In the genomic region with DNA sequence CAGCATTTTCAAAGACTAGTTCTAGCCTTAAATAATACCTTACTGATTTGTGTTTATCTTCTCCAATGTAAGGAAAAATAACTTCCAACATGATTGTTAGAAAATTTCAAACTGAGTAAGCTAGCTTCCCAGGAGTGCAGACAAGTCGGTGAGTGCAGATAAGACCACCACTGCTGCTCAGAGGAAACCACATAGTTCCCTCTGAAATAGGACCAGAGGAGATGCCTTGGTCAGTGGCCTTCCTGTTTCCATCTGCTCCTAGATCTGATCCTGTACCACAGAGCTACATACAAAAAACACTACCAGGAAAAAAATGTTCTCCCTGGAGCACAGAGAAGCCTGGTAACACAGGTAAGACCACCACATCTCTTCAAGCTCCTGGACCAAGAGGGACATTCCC, we compare ENCODE assay signal across 41 mouse cellular contexts. TPM values are rescaled to one million over a fixed set of nuclear protein-coding genes. Genes with fewer than 3 reads are reported as not detected.
"Had no signal": no experiment of that assay in that cellular context is flagged by ENCODE, and none has a peak within 500 bp of the region (broad histone marks: within the 10 kb centered on the region; RNA-seq: fewer than 3 reads in every experiment).

No protein-coding gene starts in this region.

- H3K9ac ChIP-seq: heart, embryonic 13.5 days; heart, embryonic 15.5 days; hindbrain, embryonic 13.5 days; hindbrain, embryonic 15.5 days; kidney, embryonic 15.5 days; limb, embryonic 13.5 days; limb, embryonic 15.5 days; liver, embryonic 12.5 days; liver, embryonic 14.5 days had no signal

- H3K9me3 ChIP-seq: heart, embryonic 13.5 days; heart, embryonic 15.5 days; hindbrain, embryonic 13.5 days; hindbrain, embryonic 15.5 days; kidney, embryonic 15.5 days; limb, embryonic 13.5 days; limb, embryonic 15.5 days; liver, embryonic 12.5 days had no signal

- ATAC-seq: hindbrain, postnatal 0 days; intestine, embryonic 16.5 days; liver, embryonic 12.5 days had no signal

- H3K27ac ChIP-seq: heart, adult 2 months; heart, embryonic 13.5 days; heart, embryonic 15.5 days; hindbrain, embryonic 13.5 days; hindbrain, embryonic 15.5 days; hindbrain, postnatal 0 days; kidney, embryonic 15.5 days; kidney, postnatal 0 days; limb, embryonic 13.5 days; limb, embryonic 15.5 days; liver, embryonic 12.5 days; liver, embryonic 14.5 days had no signal

- H3K27me3 ChIP-seq: heart, embryonic 13.5 days; heart, embryonic 15.5 days; hindbrain, embryonic 13.5 days; hindbrain, embryonic 15.5 days; kidney, embryonic 15.5 days; limb, embryonic 13.5 days; limb, embryonic 15.5 days; liver, embryonic 12.5 days had no signal

- H3K36me3 ChIP-seq: heart, embryonic 13.5 days; heart, embryonic 15.5 days; hindbrain, embryonic 13.5 days; hindbrain, embryonic 15.5 days; kidney, embryonic 15.5 days; limb, embryonic 13.5 days; limb, embryonic 15.5 days; liver, embryonic 12.5 days had no signal

- H3K4me1 ChIP-seq: heart, embryonic 13.5 days; heart, embryonic 15.5 days; hindbrain, embryonic 13.5 days; hindbrain, embryonic 15.5 days; kidney, embryonic 15.5 days; limb, embryonic 13.5 days; limb, embryonic 15.5 days; liver, embryonic 12.5 days had no signal

- H3K4me2 ChIP-seq: heart, embryonic 11.5 days; heart, embryonic 13.5 days; heart, embryonic 15.5 days; hindbrain, embryonic 13.5 days; hindbrain, embryonic 15.5 days; kidney, embryonic 15.5 days; limb, embryonic 13.5 days; limb, embryonic 15.5 days; liver, embryonic 12.5 days had no signal

- H3K4me3 ChIP-seq: heart, adult 2 months; heart, embryonic 13.5 days; heart, embryonic 15.5 days; hindbrain, embryonic 13.5 days; hindbrain, embryonic 15.5 days; kidney, embryonic 15.5 days; limb, embryonic 13.5 days; limb, embryonic 15.5 days; liver, embryonic 12.5 days had no signal

- DNase-seq: gastrocnemius, postnatal 14 days; heart, adult 2 months; heart, postnatal 14 days; heart, postnatal 36 days; kidney, adult 18-20 months; kidney, adult 8-10 months; kidney, postnatal 14 days; kidney, postnatal 36 days; layer of hippocampus, adult 9-11 months; layer of hippocampus, postnatal 36 days; left cerebral cortex, postnatal 4 days had no signal

RNA-seq across cellular contexts. Expression of a gene that starts 10.4 kb away (rescaled TPM):
- total RNA-seq: gastrocnemius, adult 18-20 months; gastrocnemius, adult 8-10 months; gastrocnemius, postnatal 14 days; gastrocnemius, postnatal 4 days; granulocyte monocyte progenitor cell, adult 5-6 weeks; heart, adult 2 months; heart, postnatal 14 days; heart, postnatal 36 days; layer of hippocampus, adult 18-20 months; layer of hippocampus, adult 8-10 months; layer of hippocampus, postnatal 14 days; layer of hippocampus, postnatal 36 days; left cerebral cortex, adult 18-20 months; left cerebral cortex, adult 8-10 months; left cerebral cortex, postnatal 10 days; left cerebral cortex, postnatal 25 days; left cerebral cortex, postnatal 4 days; liver, adult 2 months had no signal
- polyA plus RNA-seq: heart, adult 2 months; heart, embryonic 11.5 days; heart, embryonic 13.5 days; heart, embryonic 15.5 days; heart, postnatal 0 days; hindbrain, embryonic 11.5 days; hindbrain, embryonic 13.5 days; intestine, embryonic 14.5 days; intestine, embryonic 16.5 days; kidney, embryonic 15.5 days; limb, embryonic 11.5 days; limb, embryonic 13.5 days; limb, embryonic 15.5 days; liver, adult 2 months; liver, embryonic 12.5 days; liver, embryonic 14.5 days had no signal

RNA-seq across cellular contexts. Expression of a gene that starts 44.0 kb away (rescaled TPM):
- total RNA-seq: gastrocnemius, adult 18-20 months; gastrocnemius, adult 8-10 months; gastrocnemius, postnatal 14 days; gastrocnemius, postnatal 4 days; granulocyte monocyte progenitor cell, adult 5-6 weeks; heart, adult 2 months; heart, postnatal 14 days; heart, postnatal 36 days; hindbrain, postnatal 0 days; layer of hippocampus, adult 18-20 months; layer of hippocampus, adult 8-10 months; layer of hippocampus, postnatal 14 days; layer of hippocampus, postnatal 36 days; left cerebral cortex, adult 18-20 months; left cerebral cortex, adult 8-10 months; left cerebral cortex, postnatal 10 days; left cerebral cortex, postnatal 25 days; left cerebral cortex, postnatal 4 days; liver, adult 2 months had no signal
- polyA plus RNA-seq: heart, embryonic 11.5 days; heart, embryonic 13.5 days; heart, embryonic 15.5 days; heart, postnatal 0 days; hindbrain, embryonic 11.5 days; hindbrain, embryonic 13.5 days; hindbrain, embryonic 15.5 days; hindbrain, postnatal 0 days; intestine, embryonic 14.5 days; intestine, embryonic 16.5 days; kidney, embryonic 15.5 days; kidney, postnatal 0 days; large intestine, adult 2 months; limb, embryonic 11.5 days; limb, embryonic 13.5 days; limb, embryonic 15.5 days; liver, adult 2 months; liver, embryonic 12.5 days; liver, embryonic 14.5 days had no signal
